Mouse (Mus musculus) heart, embryonic 13.5 days (tissue): ENCODE results near the gene Igf2bp2. TPM values are rescaled to one million over a fixed set of nuclear protein-coding genes. Genes with fewer than 3 reads are reported as not detected.

ENCODE experiments used
- ATAC-seq: fragments of 200-750 bp; cut with Nextera tagmentation; 2 replicates; pipeline ENCODE4 v1.8.0; 2017; ENCODE audit warnings: moderate TSS enrichment; ENCODE audit not compliant: insufficient number of reproducible peaks, low FRiP score, low TSS enrichment; ENCODE audit errors: extremely low read depth
- H3K27ac ChIP-seq: fragments of 300-500 bp; sonication (generic); replicated peaks from 2 replicates; pipeline ENCODE4 v1.5.1; 2015; ENCODE audit warnings: moderate library complexity, mild to moderate bottlenecking, inconsistent platforms
- H3K27me3 ChIP-seq: fragments of 300-500 bp; sonication (generic); replicated peaks from 2 replicates; pipeline ENCODE4 v1.6.1; 2015; ENCODE audit warnings: mild to moderate bottlenecking, inconsistent platforms
- H3K36me3 ChIP-seq: fragments of 300-500 bp; sonication (generic); 2 replicates; pipeline ENCODE4 v1.6.1; 2015; ENCODE audit warnings: mild to moderate bottlenecking, inconsistent platforms
- H3K4me1 ChIP-seq: fragments of 300-500 bp; sonication (generic); 2 replicates; pipeline ENCODE4 v1.6.1; 2015; ENCODE audit warnings: inconsistent platforms
- H3K4me2 ChIP-seq: fragments of 300-500 bp; sonication (generic); 2 replicates; pipeline ENCODE4 v1.6.1; 2015; ENCODE audit warnings: inconsistent platforms, mild to moderate bottlenecking, moderate library complexity
- H3K4me3 ChIP-seq: fragments of 300-500 bp; sonication (generic); 2 replicates; pipeline ENCODE4 v1.5.1; 2015; ENCODE audit warnings: moderate library complexity, mild to moderate bottlenecking, inconsistent platforms
- H3K9ac ChIP-seq: fragments of 300-500 bp; sonication (generic); 2 replicates; pipeline ENCODE4 v1.6.1; 2015; ENCODE audit warnings: inconsistent platforms, mild to moderate bottlenecking, moderate library complexity
- H3K9me3 ChIP-seq: fragments of 300-500 bp; sonication (generic); 2 replicates; pipeline ENCODE4 v1.6.1; 2016; ENCODE audit warnings: inconsistent platforms
- WGBS: fragments of 180-500 bp; shearing (Covaris S2); methylation state at CpG from one replicate; pipeline ENCODE4 v1.1.7; 2015; ENCODE audit warnings: mixed read lengths; 5-methylcytosine and 5-hydroxymethylcytosine counted together
- polyA plus RNA-seq: library from polyadenylated mRNA; unstranded; fragments of >200 nt; fragmentation: Nextera tagmentation; extraction: Ambion mirVana; gene quantifications from 2 replicates; pipeline ENCODE4 v1.2.1, GENCODE M21; 2015

Gene Igf2bp2
- polyA plus RNA-seq, result 51.4 and 53.2 TPM in 2 replicates

DNA sequence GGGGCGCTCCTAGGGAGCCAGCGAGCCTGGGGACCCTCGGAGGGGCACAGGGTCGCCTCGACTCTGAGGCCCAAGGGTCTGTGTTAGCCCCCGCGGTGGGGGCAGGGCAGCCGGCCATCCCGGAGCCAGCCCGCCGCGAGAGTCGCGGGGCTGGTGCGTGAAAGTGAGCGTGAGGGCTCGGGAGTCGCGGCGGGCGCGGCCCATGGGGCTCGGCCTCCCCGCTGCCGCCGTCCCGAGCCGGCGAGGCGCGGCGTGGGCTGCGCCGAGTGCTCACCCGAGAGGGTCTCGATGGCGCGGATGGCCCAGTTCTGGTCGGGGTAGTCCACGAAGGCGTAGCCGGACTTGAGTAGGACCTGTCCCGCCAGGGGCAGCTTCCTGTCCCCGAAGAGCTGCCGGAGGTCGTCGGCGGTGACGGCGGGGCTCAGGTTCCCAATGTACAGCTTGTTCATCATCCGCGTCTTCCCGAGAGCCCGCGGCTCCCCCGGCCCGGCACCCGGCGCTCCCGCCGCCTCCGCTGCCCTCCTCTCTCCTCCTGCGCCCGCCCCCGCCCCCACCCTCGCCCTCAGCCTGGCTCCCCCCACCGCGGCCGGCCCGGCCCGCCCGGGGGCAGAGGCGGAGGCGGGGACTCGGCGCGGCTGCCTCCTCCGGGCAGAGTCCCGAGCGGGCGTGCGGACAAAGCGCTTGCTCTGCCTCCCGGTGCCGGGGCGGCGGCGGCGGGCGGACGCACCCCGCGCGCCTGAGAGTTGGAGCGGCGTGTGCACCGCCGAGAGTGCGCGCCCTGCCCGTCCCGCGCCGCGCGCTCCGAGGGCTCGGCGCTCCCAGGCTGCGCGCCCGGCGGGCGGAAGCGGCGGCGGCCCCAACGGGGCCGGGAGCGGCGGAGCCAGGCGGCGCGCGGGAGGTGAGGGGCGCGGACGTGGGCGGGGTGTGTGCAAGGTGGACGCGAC, at the start of gene Igf2bp2:
TSS of gene Igf2bp2 (minus strand) at position 788 of the 944 bp plus-strand sequence.
- ATAC-seq, result peak; percentile 81
- peak within 1 kb of the TSS; percentile 96 for H3K4me3 ChIP-seq
- H3K27me3 ChIP-seq, result no peaks in the 10 kb centered on the region
- H3K9me3 ChIP-seq, result no peaks in the 10 kb centered on the region
- peak within 1 kb of the TSS; percentile 79 for H3K4me2 ChIP-seq
- no peaks in the 10 kb centered on the region for H3K36me3 ChIP-seq
- H3K4me1 ChIP-seq, result peaks cover 30% of the 10 kb centered on the region
- under 1% methylated on average over 77 of the region's 131 CpGs for WGBS
- H3K27ac ChIP-seq, result peak within 1 kb of the TSS; percentile 95
- H3K9ac ChIP-seq, result peak within 1 kb of the TSS; percentile 96

DNA sequence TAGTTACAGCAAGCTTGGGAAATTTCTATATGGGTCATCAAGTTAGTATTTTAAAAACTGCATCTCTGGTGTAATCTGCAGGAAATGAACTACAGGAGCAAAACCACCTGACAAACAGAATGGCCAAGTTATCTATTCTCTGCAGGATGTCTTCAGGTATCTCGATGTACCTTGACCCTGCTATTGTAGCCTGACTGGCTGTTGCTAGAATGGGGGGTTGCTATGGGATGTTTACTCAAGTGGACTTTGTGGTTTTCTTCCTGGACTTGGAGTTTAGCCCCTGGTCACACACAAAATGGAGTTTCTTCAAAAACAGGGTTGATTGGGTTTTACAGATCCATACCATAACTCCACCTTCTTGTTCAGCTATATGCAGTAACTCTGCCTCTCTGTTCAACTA, 40.4 kb upstream of the Igf2bp2 start:
- 82% methylated on average over 1 of the region's 1 CpGs for WGBS
- Histone ChIP-seq H3K4me2 (no peak overlapping the region), H3K36me3 (no peaks in the 10 kb centered on the region), H3K27me3 (no peaks in the 10 kb centered on the region), H3K9ac (no peak overlapping the region), H3K27ac (no peak overlapping the region), H3K4me3 (no peak overlapping the region), H3K4me1 (no peaks in the 10 kb centered on the region), H3K9me3 (peaks cover 18% of the 10 kb centered on the region)
- no peak for ATAC-seq

DNA sequence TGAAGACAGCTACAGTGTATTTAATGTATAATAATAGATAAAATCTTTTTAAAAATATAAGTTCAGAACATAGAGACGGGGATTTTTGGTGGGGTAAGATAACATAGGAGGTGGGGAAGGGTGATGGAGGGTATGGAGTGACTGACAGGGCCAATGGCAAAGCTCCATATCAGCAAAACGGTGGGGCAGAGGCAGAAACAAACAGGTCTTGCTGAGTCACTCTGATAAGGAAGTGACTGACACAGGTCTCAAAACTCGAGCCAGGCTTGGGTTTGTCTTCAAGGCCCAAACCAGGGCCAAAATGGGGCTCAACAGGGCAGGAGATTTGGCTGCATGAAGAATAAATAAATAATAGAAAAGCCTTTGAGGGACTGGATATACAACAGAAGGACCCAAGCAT, 38.8 kb upstream of the Igf2bp2 start:
- Histone ChIP-seq H3K4me3 (no peak overlapping the region), H3K4me2 (no peak overlapping the region), H3K9ac (no peak overlapping the region), H3K36me3 (no peaks in the 10 kb centered on the region), H3K4me1 (no peaks in the 10 kb centered on the region), H3K9me3 (peaks cover 12% of the 10 kb centered on the region), H3K27me3 (no peaks in the 10 kb centered on the region), H3K27ac (no peak overlapping the region)
- WGBS, result 36% methylated on average over 3 of the region's 3 CpGs
- ATAC-seq, result no peak

DNA sequence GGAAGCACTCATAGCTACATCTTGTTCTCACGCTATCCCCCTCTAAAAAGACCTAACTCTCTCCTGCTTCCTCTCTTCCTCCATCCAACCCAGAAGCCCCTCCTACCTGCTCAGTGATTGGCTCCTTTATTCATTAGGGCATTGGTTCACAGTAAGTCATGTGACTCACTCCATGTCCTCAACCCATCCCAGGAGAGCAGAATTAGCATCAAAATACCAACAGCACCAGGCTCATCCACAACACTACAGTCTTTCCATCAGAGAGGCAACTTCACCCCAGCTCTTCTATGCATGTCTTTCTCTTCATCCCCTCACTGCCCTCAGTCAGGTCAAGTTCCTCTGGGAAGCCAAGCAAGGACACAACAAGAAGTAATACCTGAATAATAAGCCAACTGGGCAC, 37.4 kb upstream of the Igf2bp2 start:
- Histone ChIP-seq H3K4me1 (no peaks in the 10 kb centered on the region), H3K9me3 (no peaks in the 10 kb centered on the region), H3K4me3 (no peak overlapping the region), H3K27ac (no peak overlapping the region), H3K36me3 (no peaks in the 10 kb centered on the region), H3K9ac (no peak overlapping the region), H3K27me3 (no peaks in the 10 kb centered on the region), H3K4me2 (no peak overlapping the region)
- no peak for ATAC-seq
- 81% methylated on average over 1 of the region's 1 CpGs for WGBS

DNA sequence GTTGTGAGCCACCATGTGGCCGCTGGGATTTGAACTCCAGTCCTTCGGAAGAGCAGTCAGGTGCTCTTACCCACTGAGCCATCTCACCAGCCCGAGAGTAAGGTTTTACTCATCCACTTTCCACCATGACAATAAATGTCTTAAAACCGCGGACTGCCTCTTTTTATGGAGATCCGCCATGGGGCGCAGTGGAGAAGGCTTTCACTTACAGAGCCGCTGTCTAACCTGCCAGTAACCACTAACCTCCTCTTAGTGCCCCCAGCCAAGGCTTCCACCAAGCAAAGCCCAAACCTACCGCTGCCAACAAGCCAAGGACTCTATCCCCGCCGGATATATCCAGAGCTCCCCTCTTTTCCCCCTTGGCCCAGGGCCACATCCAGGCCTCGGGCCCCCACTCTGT, 24.3 kb upstream of the Igf2bp2 start:
- Histone ChIP-seq H3K4me2 (no peak overlapping the region), H3K27ac (no peak overlapping the region), H3K4me3 (no peak overlapping the region), H3K9me3 (no peaks in the 10 kb centered on the region), H3K4me1 (no peaks in the 10 kb centered on the region), H3K9ac (no peak overlapping the region), H3K36me3 (no peaks in the 10 kb centered on the region), H3K27me3 (no peaks in the 10 kb centered on the region)
- WGBS, result 66% methylated on average over 12 of the region's 12 CpGs
- no peak for ATAC-seq

DNA sequence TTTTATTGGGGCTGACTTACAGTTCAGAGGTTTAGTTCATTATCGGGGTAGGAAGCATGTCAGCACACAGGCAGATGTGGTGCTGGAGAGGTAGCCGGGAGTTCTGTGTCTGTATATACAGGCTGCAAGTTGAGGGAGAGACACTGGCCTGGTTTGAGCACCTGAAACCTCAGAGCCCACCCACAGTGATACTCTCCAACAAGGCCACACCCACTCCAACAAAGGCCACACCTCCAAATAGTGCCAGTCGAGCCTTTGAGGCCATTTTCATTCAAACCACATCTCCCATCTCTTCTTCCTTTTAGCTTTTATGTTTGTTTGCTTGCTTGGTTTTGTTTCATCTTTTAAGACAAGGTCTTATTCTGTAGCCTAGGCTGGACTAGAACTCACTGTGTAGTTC, 22.3 kb upstream of the Igf2bp2 start:
- no peaks in the 10 kb centered on the region for H3K4me1 ChIP-seq
- no peaks in the 10 kb centered on the region for H3K27me3 ChIP-seq
- H3K9me3 ChIP-seq, result no peaks in the 10 kb centered on the region
- ATAC-seq, result no peak
- H3K36me3 ChIP-seq, result no peaks in the 10 kb centered on the region
- H3K9ac ChIP-seq, result no peak overlapping the region
- WGBS, result 73% methylated on average over 3 of the region's 3 CpGs
- no peak overlapping the region for H3K4me2 ChIP-seq
- H3K4me3 ChIP-seq, result no peak overlapping the region
- H3K27ac ChIP-seq, result no peak overlapping the region

DNA sequence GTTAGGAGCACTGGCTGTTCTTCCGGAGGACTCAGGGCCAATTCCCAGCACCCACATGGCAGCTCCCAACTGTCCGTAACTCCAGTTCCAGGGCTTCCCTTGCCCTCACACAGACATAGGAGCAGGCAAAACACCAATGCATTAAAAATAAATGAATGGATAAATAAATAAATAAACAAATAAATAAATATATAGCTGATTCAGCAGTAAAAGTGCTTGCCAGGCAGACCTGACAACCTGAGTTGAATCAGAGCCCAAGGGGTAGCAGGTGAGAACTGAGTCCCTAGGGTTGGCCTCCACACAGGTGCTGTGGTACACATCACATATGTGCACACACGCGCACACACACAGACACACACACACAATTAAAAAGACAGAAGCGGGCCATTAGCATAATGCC, 21.0 kb upstream of the Igf2bp2 start:
- Histone ChIP-seq H3K4me1 (no peaks in the 10 kb centered on the region), H3K9me3 (no peaks in the 10 kb centered on the region), H3K36me3 (no peaks in the 10 kb centered on the region), H3K9ac (no peak overlapping the region), H3K4me2 (no peak overlapping the region), H3K27me3 (no peaks in the 10 kb centered on the region), H3K27ac (no peak overlapping the region), H3K4me3 (no peak overlapping the region)
- 94% methylated on average over 5 of the region's 5 CpGs for WGBS
- no peak for ATAC-seq

DNA sequence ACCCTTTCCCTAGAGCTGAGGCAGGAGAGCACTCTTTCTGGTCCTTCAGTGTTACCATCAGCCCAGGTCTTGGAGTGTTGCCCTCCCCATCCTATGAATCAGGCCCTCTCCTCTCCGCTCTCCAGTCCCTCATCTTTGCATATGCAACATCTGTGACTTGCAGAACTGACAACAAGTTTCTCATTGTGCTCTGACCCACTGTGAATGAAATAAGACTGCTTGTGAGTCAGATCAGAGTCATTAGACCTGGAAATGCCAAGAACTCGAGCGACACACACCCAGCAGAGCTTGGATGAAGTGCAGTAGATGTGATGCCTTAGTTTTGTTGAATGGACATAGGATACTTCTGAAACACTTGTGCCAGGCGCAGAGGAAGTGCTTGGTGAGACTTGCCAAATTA, 19.2 kb upstream of the Igf2bp2 start:
- 81% methylated on average over 4 of the region's 4 CpGs for WGBS
- no peak overlapping the region for H3K4me3 ChIP-seq
- H3K36me3 ChIP-seq, result no peaks in the 10 kb centered on the region
- no peaks in the 10 kb centered on the region for H3K4me1 ChIP-seq
- H3K4me2 ChIP-seq, result no peak overlapping the region
- H3K27ac ChIP-seq, result no peak overlapping the region
- H3K9ac ChIP-seq, result no peak overlapping the region
- no peak for ATAC-seq
- H3K9me3 ChIP-seq, result no peaks in the 10 kb centered on the region
- no peaks in the 10 kb centered on the region for H3K27me3 ChIP-seq

DNA sequence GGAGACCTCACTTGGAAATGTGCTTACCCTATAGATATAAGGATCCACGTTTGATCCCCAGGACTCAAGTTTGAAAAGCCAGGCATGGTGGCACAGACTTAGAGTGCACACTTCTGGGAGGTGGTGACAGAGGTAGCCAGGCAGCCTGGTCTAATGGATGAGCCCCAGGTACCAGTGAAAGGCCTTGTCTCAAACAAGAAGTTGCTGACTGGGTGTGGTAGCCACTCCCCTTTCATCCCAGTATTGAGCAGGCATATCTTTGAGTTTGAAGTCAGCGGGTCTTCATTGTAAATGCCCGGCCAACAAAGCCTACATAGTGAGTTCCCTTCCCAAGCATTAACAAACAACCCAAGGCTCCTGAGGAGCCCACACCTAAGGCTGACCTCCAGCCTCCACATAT, 15.7 kb upstream of the Igf2bp2 start:
- ATAC-seq, result no peak
- Histone ChIP-seq H3K27ac (no peak overlapping the region), H3K9ac (no peak overlapping the region), H3K27me3 (no peaks in the 10 kb centered on the region), H3K4me1 (no peaks in the 10 kb centered on the region), H3K4me2 (no peak overlapping the region), H3K9me3 (0 out of 2 replicates have a peak, but pooled peaks cover 7% of the 10 kb centered on the region), H3K36me3 (peaks cover 5% of the 10 kb centered on the region; the same call in 1 of the 2 replicates), H3K4me3 (no peak overlapping the region)
- WGBS, result 65% methylated on average over 3 of the region's 3 CpGs

DNA sequence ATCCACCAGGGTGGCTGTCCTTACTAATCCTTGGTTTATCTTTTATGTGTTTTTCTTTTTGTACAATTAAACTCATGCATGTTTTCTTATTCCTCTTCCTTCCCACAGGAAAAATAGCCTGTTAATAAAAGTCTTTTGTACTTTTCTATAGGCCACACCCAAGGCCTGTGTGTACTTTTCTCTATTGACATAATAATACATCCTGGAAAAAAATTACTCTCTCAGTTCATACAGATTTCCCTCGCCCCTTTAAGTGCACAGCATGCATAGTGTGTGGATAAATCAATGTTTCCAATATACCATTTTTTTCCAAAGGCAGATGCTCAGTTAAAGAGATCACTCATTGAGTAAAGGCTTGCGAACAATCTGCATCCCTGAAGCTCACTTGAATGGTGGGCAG, 14.9 kb upstream of the Igf2bp2 start:
- ATAC-seq, result no peak
- 71% methylated on average over 2 of the region's 2 CpGs for WGBS
- H3K27ac ChIP-seq, result no peak overlapping the region
- 0 out of 2 replicates have a peak, but pooled peaks cover 7% of the 10 kb centered on the region for H3K9me3 ChIP-seq
- no peaks in the 10 kb centered on the region for H3K27me3 ChIP-seq
- no peak overlapping the region for H3K4me3 ChIP-seq
- peaks cover 5% of the 10 kb centered on the region; the same call in 1 of the 2 replicates for H3K36me3 ChIP-seq
- no peaks in the 10 kb centered on the region for H3K4me1 ChIP-seq
- H3K4me2 ChIP-seq, result no peak overlapping the region
- H3K9ac ChIP-seq, result no peak overlapping the region

DNA sequence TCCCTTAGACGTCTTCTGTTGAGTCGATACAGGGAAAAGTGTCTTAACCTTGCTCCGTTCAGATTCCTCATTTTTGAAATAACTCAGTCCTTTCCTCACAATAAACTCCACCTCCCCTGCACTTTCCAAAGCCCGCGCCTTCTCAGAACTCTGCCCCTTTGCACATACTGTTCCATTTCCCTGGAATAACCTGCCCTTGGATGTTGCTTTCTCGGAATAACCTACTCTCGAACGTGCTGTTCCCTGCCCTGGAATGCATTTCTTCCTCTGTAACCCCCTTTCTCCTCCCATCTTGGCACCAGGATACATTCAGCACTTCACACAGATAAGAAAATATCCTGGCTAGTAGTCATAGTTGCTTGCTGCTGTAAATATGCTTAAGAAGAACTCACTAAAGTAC, 5.6 kb upstream of the Igf2bp2 start:
- WGBS, result 63% methylated on average over 8 of the region's 8 CpGs
- Histone ChIP-seq H3K27me3 (no peaks in the 10 kb centered on the region), H3K4me2 (no peak overlapping the region), H3K9me3 (no peaks in the 10 kb centered on the region), H3K27ac (no peak overlapping the region), H3K4me1 (peaks cover 17% of the 10 kb centered on the region), H3K9ac (no peak overlapping the region), H3K36me3 (0 out of 2 replicates have a peak, but pooled peaks cover 3% of the 10 kb centered on the region), H3K4me3 (no peak overlapping the region)
- ATAC-seq, result no peak

DNA sequence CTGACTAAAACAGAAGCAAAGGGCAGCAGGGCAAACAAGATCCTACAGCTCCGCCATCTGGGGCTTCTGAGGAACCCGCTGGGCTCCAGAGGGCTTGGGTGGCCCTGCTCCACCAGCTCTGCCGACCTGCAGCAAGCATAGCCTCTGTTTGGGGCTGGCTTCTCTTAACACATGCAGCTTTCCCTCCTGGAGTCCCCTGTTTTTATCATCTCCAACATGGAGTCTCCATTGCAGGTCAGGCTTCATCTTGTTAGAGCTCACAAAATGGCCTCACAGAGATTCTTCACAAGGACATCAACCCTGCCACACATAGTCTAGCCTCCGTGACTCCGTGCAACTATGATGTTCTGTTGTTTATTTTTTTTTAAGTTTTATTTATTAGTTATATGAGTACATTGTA, 2.5 kb upstream of the Igf2bp2 start:
- Histone ChIP-seq H3K27me3 (no peaks in the 10 kb centered on the region), H3K9ac (no peak overlapping the region), H3K4me3 (no peak overlapping the region), H3K9me3 (no peaks in the 10 kb centered on the region), H3K36me3 (0 out of 2 replicates have a peak, but pooled peaks cover 3% of the 10 kb centered on the region), H3K4me1 (peaks cover 18% of the 10 kb centered on the region), H3K27ac (no peak overlapping the region), H3K4me2 (no peak overlapping the region)
- ATAC-seq, result no peak
- WGBS, result 76% methylated on average over 5 of the region's 5 CpGs
